Mouse (Mus musculus) myocyte (in vitro differentiated cells): ENCODE results near the gene Lcn10.

Experiments used
- MYOG ChIP-seq, 3 experiments: IDR thresholded peaks; one replicate each; pipeline ENCODE4 v1.6.1; 2011; ENCODE audit warnings: control low read depth in 2 of 3, low read depth in 2 of 3, mild to moderate bottlenecking in 2 of 3; ENCODE audit not compliant: insufficient read length in 2 of 3, control insufficient read depth in 1 of 3, insufficient read depth in 1 of 3
- POLR2A ChIP-seq: IDR thresholded peaks from one replicate; pipeline ENCODE4 v1.6.1; 2011; ENCODE audit warnings: low read depth, mild to moderate bottlenecking, control low read depth, moderate library complexity; ENCODE audit not compliant: insufficient read length
- POLR2AphosphoS2 ChIP-seq: IDR thresholded peaks from one replicate; pipeline ENCODE4 v1.6.1; 2011; ENCODE audit warnings: low read depth, control low read depth; ENCODE audit not compliant: insufficient read length
- USF1 ChIP-seq: IDR thresholded peaks from one replicate; pipeline ENCODE4 v1.6.1; 2011; ENCODE audit warnings: low read depth, mild to moderate bottlenecking, control low read depth, moderate library complexity

GRCm38 (mm10) chr2:25663511-25663910 is 19.0 kb upstream of the Lcn10 start:
- TF ChIP-seq POLR2A (no peak), POLR2AphosphoS2 (no peak), MYOG (IDR thresholded peaks at IDR 0.05; ENCODE audit: control insufficient read depth in 1 of 3, insufficient read depth in 1 of 3, insufficient read length in 2 of 3, low read depth in 2 of 3) (no peak), USF1 (no peak)
